Mouse (Mus musculus): ENCODE results near the gene Chd1.

- no peak for TF ChIP-seq CTCF (IDR thresholded peaks at IDR 0.05; ENCODE audit: low read depth, low read length)
- TF ChIP-seq POLR2A (IDR thresholded peaks at IDR 0.05; ENCODE audit: extremely low read depth, insufficient read depth, low read length) = no peak
Observed at GRCm38 (mm10) chr17:15820761-15821160, 116.0 kb downstream of the Chd1 start.

Measured in liver, adult 2 months (tissue).